Mouse (Mus musculus): ENCODE measurements around the gene Katnal1.

Gene Katnal1

GRCm38 (mm10) chr5:148885821-148886609 is 43.1 kb downstream of the Katnal1 start:
- DNase-seq (ENCODE audit: extremely low spot score, low spot score), result peak; percentile 43

GRCm38 (mm10) chr5:148883671-148884070 is 45.4 kb downstream of the Katnal1 start:
- no peak for DNase-seq (ENCODE audit: extremely low spot score, low spot score)

- no peak for DNase-seq (ENCODE audit: extremely low spot score, low spot score)
Observed at GRCm38 (mm10) chr5:148879218-148879617, 49.9 kb downstream of the Katnal1 start.

- no peak for DNase-seq (ENCODE audit: extremely low spot score, low spot score)
Observed at GRCm38 (mm10) chr5:148873116-148873515, 56.0 kb downstream of the Katnal1 start.

- DNase-seq (ENCODE audit: extremely low spot score, low spot score), result no peak
Observed at GRCm38 (mm10) chr5:148869583-148869982, 59.5 kb downstream of the Katnal1 start.

GRCm38 (mm10) chr5:148867766-148868165 is 61.4 kb downstream of the Katnal1 start:
- no peak for DNase-seq (ENCODE audit: extremely low spot score, low spot score)

- DNase-seq (ENCODE audit: extremely low spot score, low spot score), result no peak
Observed at GRCm38 (mm10) chr5:148867171-148867570, 61.9 kb downstream of the Katnal1 start.

- DNase-seq (ENCODE audit: extremely low spot score, low spot score), result no peak
Observed at GRCm38 (mm10) chr5:148866571-148866970, 62.5 kb downstream of the Katnal1 start.

GRCm38 (mm10) chr5:148863409-148863808 is 65.7 kb downstream of the Katnal1 start:
- DNase-seq (ENCODE audit: extremely low spot score, low spot score), result no peak

- no peak for DNase-seq (ENCODE audit: extremely low spot score, low spot score)
Observed at GRCm38 (mm10) chr5:148862853-148863252, 66.3 kb downstream of the Katnal1 start.

- no peak for DNase-seq (ENCODE audit: extremely low spot score, low spot score)
Observed at GRCm38 (mm10) chr5:148862136-148862535, 67.0 kb downstream of the Katnal1 start.

GRCm38 (mm10) chr5:148857522-148857921 is 71.6 kb downstream of the Katnal1 start:
- DNase-seq (ENCODE audit: extremely low spot score, low spot score), result no peak

- no peak for DNase-seq (ENCODE audit: extremely low spot score, low spot score)
Observed at GRCm38 (mm10) chr5:148855047-148855446, 74.1 kb downstream of the Katnal1 start.

- no peak for DNase-seq (ENCODE audit: extremely low spot score, low spot score)
Observed at GRCm38 (mm10) chr5:148854166-148854565, 75.0 kb downstream of the Katnal1 start.

- no peak for DNase-seq (ENCODE audit: extremely low spot score, low spot score)
Observed at GRCm38 (mm10) chr5:148849516-148849915, 79.6 kb downstream of the Katnal1 start.

- DNase-seq (ENCODE audit: extremely low spot score, low spot score), result no peak
Observed at GRCm38 (mm10) chr5:148847032-148847431, 82.1 kb downstream of the Katnal1 start.

- no peak for DNase-seq (ENCODE audit: extremely low spot score, low spot score)
Observed at GRCm38 (mm10) chr5:148837069-148837468, 92.1 kb downstream of the Katnal1 start.

- peak; percentile 80 for DNase-seq (ENCODE audit: extremely low spot score, low spot score)
Observed at GRCm38 (mm10) chr5:148831596-148832257, 97.4 kb downstream of the Katnal1 start.

GRCm38 (mm10) chr5:148831141-148831547 is 98.0 kb downstream of the Katnal1 start:
- peak; percentile 41 for DNase-seq (ENCODE audit: extremely low spot score, low spot score)

GRCm38 (mm10) chr5:148825732-148826131 is 103.4 kb downstream of the Katnal1 start:
- no peak for DNase-seq (ENCODE audit: extremely low spot score, low spot score)

GRCm38 (mm10) chr5:148822772-148823171 is 106.3 kb downstream of the Katnal1 start:
- no peak for DNase-seq (ENCODE audit: extremely low spot score, low spot score)
